Mouse (Mus musculus) testis, adult 2 months (tissue): ENCODE measurements around the gene Adam12. TPM values are rescaled to one million over a fixed set of nuclear protein-coding genes. Genes with fewer than 3 reads are reported as not detected.

ENCODE experiments used
- H3K27ac ChIP-seq: fragments of 200-500 bp; 2 replicates; pipeline ENCODE4 v1.5.1; 2012; ENCODE audit warnings: low read depth, low read length; ENCODE audit not compliant: control insufficient read depth, insufficient read depth
- H3K27me3 ChIP-seq: fragments of 200-500 bp; 2 replicates; pipeline ENCODE4 v1.6.1; 2012; ENCODE audit warnings: mild to moderate bottlenecking, low read length, moderate library complexity; ENCODE audit not compliant: control insufficient read depth, insufficient read depth
- H3K36me3 ChIP-seq: fragments of 200-500 bp; 2 replicates; pipeline ENCODE4 v1.6.1; 2012; ENCODE audit warnings: mild to moderate bottlenecking, low read length; ENCODE audit not compliant: control insufficient read depth, insufficient read depth
- H3K4me1 ChIP-seq: fragments of 200-500 bp; 2 replicates; pipeline ENCODE4 v1.6.1; 2012; ENCODE audit warnings: low read length; ENCODE audit not compliant: control insufficient read depth, insufficient read depth
- H3K4me3 ChIP-seq: fragments of 200-500 bp; 2 replicates; pipeline ENCODE4 v1.5.1; 2012; ENCODE audit warnings: low read depth, mild to moderate bottlenecking, low read length, moderate library complexity, mixed read lengths; ENCODE audit not compliant: control insufficient read depth
- CTCF ChIP-seq: fragments of 200-500 bp; IDR thresholded peaks from 2 replicates; pipeline ENCODE4 v1.5.1; 2012; ENCODE audit warnings: low read depth, mild to moderate bottlenecking, inconsistent platforms, low read length, moderate library complexity; ENCODE audit not compliant: control insufficient read depth, insufficient read depth, insufficient replicate concordance
- POLR2A ChIP-seq: fragments of 200-500 bp; IDR thresholded peaks from 2 replicates; pipeline ENCODE4 v1.6.1; 2012; ENCODE audit warnings: low read depth, mild to moderate bottlenecking, inconsistent platforms, low read length, moderate library complexity; ENCODE audit not compliant: control insufficient read depth
- polyA plus RNA-seq: library from polyadenylated mRNA; depleted of rRNA; stranded (reverse); fragments of >200 nt; gene quantifications from 2 replicates; pipeline ENCODE4 v1.2.3, GENCODE M21; 2012

Gene Adam12
- polyA plus RNA-seq, 1 experiment = 0.51 TPM

DNA sequence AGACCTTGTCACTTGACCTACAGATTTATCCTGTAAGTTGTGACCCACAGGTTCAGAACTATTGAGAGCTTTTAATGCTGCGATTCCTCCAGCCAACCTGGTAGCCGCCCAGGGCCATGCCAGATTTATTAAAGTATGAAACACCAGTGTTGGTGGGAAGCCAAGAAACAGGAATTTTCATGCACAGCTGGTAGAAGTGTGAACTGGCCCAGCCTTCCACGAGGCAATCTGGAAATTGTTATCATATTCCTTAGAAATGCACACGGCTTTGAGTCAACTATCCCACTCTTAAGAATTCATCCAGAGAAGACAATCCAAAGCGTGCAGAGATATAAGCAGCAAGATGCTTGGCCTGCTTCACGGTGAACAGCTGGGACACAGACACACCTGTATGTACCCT, 82.6 kb downstream of the Adam12 start:
- no peaks in the 10 kb centered on the region for H3K36me3 ChIP-seq
- no peak overlapping the region for H3K4me3 ChIP-seq
- no peak for TF ChIP-seq POLR2A
- H3K27ac ChIP-seq = no peak overlapping the region
- no peaks in the 10 kb centered on the region for H3K27me3 ChIP-seq
- H3K4me1 ChIP-seq = no peaks in the 10 kb centered on the region

DNA sequence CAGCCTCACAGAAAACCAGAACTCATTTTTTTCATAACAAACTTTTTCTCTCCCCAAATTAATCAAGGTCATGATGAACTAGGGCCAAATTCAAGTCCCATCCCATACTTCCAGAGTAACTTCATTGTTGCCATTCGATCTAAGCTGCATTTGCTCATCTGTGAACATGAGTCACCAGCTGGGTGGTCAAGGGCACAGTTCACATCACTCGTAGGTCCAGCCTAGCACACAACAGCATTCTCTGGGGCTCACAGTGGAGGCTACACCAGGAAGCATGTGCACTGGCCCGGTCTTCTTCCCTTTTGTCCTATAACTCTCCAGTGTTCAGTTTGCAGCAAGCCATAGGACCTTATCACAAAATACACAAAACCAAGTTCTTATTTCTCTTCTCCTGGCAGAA, 84.4 kb downstream of the Adam12 start:
- Histone ChIP-seq H3K27ac (no peak overlapping the region), H3K36me3 (no peaks in the 10 kb centered on the region), H3K4me3 (no peak overlapping the region), H3K4me1 (no peaks in the 10 kb centered on the region), H3K27me3 (no peaks in the 10 kb centered on the region)
- TF ChIP-seq CTCF (no peak), POLR2A (no peak)

DNA sequence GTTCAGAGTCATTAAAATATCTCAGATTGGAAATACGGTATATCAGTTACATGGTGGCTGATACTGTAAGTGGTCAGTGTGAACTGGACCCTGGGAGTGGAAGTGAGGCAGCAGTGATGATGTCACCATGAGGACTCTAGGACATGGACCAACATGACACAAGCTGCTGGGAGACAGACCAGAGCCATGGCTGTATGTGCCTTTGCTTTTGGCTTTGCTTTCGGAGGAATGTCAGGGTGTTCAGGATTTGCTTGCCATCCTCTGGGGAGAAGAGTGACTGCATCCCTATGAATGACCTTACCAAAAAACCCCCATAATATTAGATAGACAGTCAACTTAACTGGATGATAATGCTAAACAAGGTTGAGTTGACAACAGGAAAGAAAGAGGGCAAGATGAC, 85.1 kb downstream of the Adam12 start:
- Histone ChIP-seq H3K4me1 (no peaks in the 10 kb centered on the region), H3K27ac (no peak overlapping the region), H3K4me3 (no peak overlapping the region), H3K27me3 (no peaks in the 10 kb centered on the region), H3K36me3 (no peaks in the 10 kb centered on the region)
- TF ChIP-seq CTCF (no peak), POLR2A (no peak)

DNA sequence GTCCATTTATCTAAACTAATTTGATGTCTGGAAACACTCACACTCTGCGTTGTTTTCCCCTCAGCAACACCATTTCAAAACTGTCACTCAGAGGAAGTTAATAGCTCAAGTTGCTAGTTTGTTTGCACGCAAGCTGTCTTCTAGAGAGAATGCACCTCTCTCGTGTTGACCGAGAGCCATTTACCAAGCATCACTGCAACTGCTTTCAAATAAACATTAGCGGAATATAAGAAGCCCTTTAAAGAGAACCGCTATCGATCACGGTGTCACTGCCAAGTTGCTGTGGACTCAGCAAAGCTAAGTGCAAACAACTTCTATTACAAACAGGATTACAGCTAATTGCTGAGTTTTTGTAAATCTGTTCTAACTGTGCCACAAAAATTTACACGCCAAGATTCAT, 87.8 kb downstream of the Adam12 start:
- TF ChIP-seq POLR2A = no peak
- no peak for TF ChIP-seq CTCF

DNA sequence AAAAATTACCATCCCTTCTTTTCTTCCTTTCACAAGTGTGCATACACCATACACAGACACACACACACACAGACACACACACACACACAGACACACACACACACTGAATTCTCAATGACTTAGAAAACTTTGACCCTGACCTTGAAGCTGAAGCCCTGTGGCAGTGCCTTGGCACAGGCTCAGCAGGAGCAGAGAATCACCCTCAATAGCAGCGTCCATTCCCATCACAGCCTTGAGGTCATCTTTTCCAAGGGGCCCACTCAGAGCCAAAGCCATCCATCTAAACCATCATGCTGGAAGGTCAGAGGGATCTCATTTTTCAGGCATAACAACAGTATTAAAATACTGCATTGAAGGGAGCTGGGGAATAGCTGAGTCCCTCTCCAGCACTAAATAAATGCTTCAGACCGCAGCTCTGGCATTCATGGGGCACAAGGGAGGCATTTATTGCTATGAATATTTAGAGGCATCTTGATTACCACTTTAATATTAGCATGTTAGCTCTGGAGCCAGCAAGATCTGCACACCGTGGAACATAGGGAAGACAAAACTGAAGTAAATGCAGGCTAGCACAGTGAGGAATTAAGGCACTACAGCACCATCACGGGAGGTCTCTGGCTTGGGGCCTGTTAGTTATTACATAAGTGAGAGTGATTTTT, 92.5 kb downstream of the Adam12 start:
- no peaks in the 10 kb centered on the region for H3K4me1 ChIP-seq
- no peak for TF ChIP-seq CTCF
- no peak for TF ChIP-seq POLR2A
- H3K4me3 ChIP-seq = peak overlapping the region; percentile 13; the same call in 1 of the 2 replicates
- no peaks in the 10 kb centered on the region for H3K36me3 ChIP-seq
- H3K27me3 ChIP-seq = no peaks in the 10 kb centered on the region
- 0 out of 2 replicates have a peak overlapping the region, but pooled peaks have one; percentile 7 for H3K27ac ChIP-seq

More for the DNA sequence above, 87.8 kb downstream of the Adam12 start:
- H3K27ac ChIP-seq = no peak overlapping the region
- no peak overlapping the region for H3K4me3 ChIP-seq
- H3K36me3 ChIP-seq = no peaks in the 10 kb centered on the region
- H3K27me3 ChIP-seq = no peaks in the 10 kb centered on the region
- H3K4me1 ChIP-seq = no peaks in the 10 kb centered on the region

DNA sequence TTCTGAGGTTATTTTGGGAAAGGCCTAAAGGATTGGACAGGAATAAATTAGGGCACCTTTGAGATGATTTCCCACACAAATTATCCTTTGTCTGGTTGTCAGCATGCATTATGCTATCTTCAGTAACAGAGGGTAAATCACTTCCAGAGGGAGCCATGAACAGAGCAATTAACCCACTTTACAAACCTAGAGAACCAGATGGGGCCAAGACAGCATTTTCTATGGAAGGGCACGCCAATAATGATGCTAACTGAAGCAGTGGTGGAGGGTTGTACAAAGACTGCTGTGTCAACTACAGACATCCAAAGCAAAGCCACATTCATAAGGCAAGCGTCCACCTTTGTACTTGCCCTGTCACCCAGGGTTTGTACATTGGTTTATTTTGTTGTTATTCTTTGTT, 99.6 kb downstream of the Adam12 start:
- H3K4me1 ChIP-seq = no peaks in the 10 kb centered on the region; the same call in 1 of the 2 replicates
- H3K27me3 ChIP-seq = no peaks in the 10 kb centered on the region
- H3K4me3 ChIP-seq = no peak overlapping the region
- no peaks in the 10 kb centered on the region for H3K36me3 ChIP-seq
- TF ChIP-seq POLR2A = no peak
- TF ChIP-seq CTCF = no peak
- no peak overlapping the region for H3K27ac ChIP-seq

DNA sequence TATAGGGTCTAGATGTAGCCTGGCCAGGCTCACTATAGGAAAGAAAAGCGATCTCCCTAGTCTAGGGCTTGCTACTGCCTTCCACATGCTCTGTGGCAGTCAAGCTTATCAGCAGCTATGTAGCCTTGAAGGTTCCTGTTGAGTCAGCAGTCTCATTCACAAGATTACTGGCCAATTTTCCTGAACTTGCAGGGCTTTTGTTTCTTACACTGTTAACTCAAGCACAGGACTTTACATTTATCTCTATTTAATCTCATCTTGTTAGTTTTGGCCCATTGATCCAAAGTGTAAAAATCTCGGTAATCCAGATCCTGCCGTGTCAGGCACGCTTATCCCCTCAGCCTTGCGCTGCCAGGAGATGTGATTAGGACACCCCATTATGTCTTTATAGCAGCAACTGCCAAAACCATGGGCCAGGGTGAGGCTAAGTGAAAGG, 103.8 kb downstream of the Adam12 start:
- Histone ChIP-seq H3K27me3 (no peaks in the 10 kb centered on the region), H3K4me1 (no peaks in the 10 kb centered on the region; the same call in 1 of the 2 replicates), H3K27ac (no peak overlapping the region), H3K36me3 (no peaks in the 10 kb centered on the region), H3K4me3 (no peak overlapping the region)
- TF ChIP-seq POLR2A (no peak), CTCF (no peak)

DNA sequence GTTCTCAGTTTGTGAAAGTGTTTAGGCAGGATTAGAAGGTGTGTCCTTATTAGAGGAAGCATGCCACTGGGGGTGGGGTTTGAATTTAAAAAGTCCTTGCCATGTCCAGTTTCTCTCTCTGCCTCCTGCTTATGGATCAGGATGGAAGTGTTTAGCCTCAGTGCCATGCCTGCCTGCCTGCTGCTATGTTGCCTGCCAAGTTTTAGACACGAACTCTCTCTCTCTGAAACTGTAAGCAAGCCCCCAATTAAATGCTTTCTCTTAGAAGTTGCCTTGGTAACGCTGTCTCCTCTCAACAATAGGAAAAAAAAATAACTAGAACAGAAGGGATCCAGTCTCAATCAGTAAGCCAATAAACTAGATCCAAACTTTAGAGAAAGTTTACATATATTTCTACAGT, 110.5 kb downstream of the Adam12 start:
- TF ChIP-seq POLR2A = no peak
- no peak for TF ChIP-seq CTCF
- H3K4me1 ChIP-seq = no peaks in the 10 kb centered on the region
- no peaks in the 10 kb centered on the region for H3K36me3 ChIP-seq
- H3K27ac ChIP-seq = no peak overlapping the region
- no peak overlapping the region for H3K4me3 ChIP-seq
- H3K27me3 ChIP-seq = no peaks in the 10 kb centered on the region
